Mouse (Mus musculus) intestine, postnatal 0 days (tissue): ENCODE measurements around the gene Als2cr12. TPM values are rescaled to one million over a fixed set of nuclear protein-coding genes. Genes with fewer than 3 reads are reported as not detected.

Source experiments
- ATAC-seq: fragments of 200-750 bp; cut with Nextera tagmentation; 2 replicates; pipeline ENCODE4 v1.8.0; 2017; ENCODE audit warnings: mild to moderate bottlenecking, moderate TSS enrichment, moderate library complexity
- H3K27ac ChIP-seq: fragments of 300-500 bp; sonication (generic); 2 replicates; pipeline ENCODE4 v1.5.1; 2014; ENCODE audit warnings: mild to moderate bottlenecking, low read depth, low read length, moderate library complexity
- H3K27me3 ChIP-seq: fragments of 300-500 bp; sonication (generic); replicated peaks from 2 replicates; pipeline ENCODE4 v1.6.1; 2014; ENCODE audit warnings: low read length, mixed read lengths; ENCODE audit not compliant: control insufficient read depth, insufficient read depth
- H3K36me3 ChIP-seq: fragments of 300-500 bp; sonication (generic); 2 replicates; pipeline ENCODE4 v1.6.1; 2014; ENCODE audit warnings: mild to moderate bottlenecking, moderate library complexity; ENCODE audit not compliant: control insufficient read depth, insufficient read depth
- H3K4me1 ChIP-seq: fragments of 300-500 bp; sonication (generic); replicated peaks from 2 replicates; pipeline ENCODE4 v1.6.1; 2014; ENCODE audit warnings: antibody characterized with exemption, low read length, mixed read lengths; ENCODE audit not compliant: control insufficient read depth, insufficient read depth
- H3K4me2 ChIP-seq: fragments of 300-500 bp; sonication (generic); replicated peaks from 2 replicates; pipeline ENCODE4 v1.6.1; 2014; ENCODE audit warnings: low read depth, mild to moderate bottlenecking, moderate library complexity
- H3K4me3 ChIP-seq: fragments of 300-500 bp; sonication (generic); 2 replicates; pipeline ENCODE4 v1.5.1; 2014; ENCODE audit warnings: low read depth, low read length
- H3K9ac ChIP-seq: fragments of 300-500 bp; sonication (generic); 2 replicates; pipeline ENCODE4 v1.6.1; 2014; ENCODE audit warnings: mild to moderate bottlenecking, low read depth, low read length
- H3K9me3 ChIP-seq: fragments of 300-500 bp; sonication (generic); 2 replicates; pipeline ENCODE4 v1.6.1; 2016; ENCODE audit warnings: mixed run types; ENCODE audit not compliant: control insufficient read depth
- CTCF ChIP-seq: sonication (generic); IDR thresholded peaks from 2 replicates; pipeline ENCODE4 v1.5.1; 2016; ENCODE audit warnings: low read depth, mild to moderate bottlenecking, control low read depth, antibody characterized with exemption, moderate library complexity
- WGBS: fragments of 180-500 bp; shearing (Covaris S2); extraction: QIAGEN DNeasy Blood & Tissue Kit; methylation state at CpG from one replicate; pipeline ENCODE4 v1.1.7; 2014; 5-methylcytosine and 5-hydroxymethylcytosine counted together
- polyA plus RNA-seq: library from polyadenylated mRNA; unstranded; fragments of >200 nt; fragmentation: Nextera tagmentation; extraction: Ambion mirVana; gene quantifications from 2 replicates; pipeline ENCODE4 v1.2.1, GENCODE M21; 2015

The Als2cr12 gene
- polyA plus RNA-seq, 1 experiment from 2014 or later: 10.6 TPM

DNA sequence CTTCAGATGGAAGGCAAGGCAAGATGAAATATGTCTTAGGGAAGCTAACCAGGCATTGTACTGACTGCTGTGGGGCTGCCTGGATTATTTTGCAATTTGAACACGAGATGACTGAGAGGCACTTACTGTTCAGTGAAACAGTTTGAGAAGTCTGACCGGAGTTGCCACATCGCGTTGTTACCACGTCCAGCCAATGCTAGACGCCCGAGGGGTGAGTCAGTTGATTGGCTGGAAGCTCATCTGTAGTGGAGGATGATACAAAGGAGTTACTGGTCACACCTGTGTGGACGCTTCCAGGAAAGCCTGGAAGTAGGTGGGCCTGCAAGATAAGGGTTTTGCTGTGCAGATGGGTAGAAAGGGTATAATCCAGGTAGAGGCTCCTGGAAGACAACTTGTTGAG is 24.3 kb upstream of the Als2cr12 start:
- 84% methylated on average over 8 of the region's 8 CpGs for WGBS
- H3K36me3 ChIP-seq: peaks cover 37% of the 10 kb centered on the region
- no peak for ATAC-seq

GRCm38 (mm10) chr1:58719356-58719945 is 23.7 kb upstream of the Als2cr12 start:
- no peak for TF ChIP-seq CTCF
- 83% methylated on average over 7 of the region's 7 CpGs for WGBS
- H3K4me1 ChIP-seq: no peaks in the 10 kb centered on the region
- no peak for ATAC-seq
- H3K9me3 ChIP-seq: no peaks in the 10 kb centered on the region
- H3K4me3 ChIP-seq: no peak overlapping the region
- no peak overlapping the region for H3K9ac ChIP-seq
- no peak overlapping the region for H3K27ac ChIP-seq
- H3K36me3 ChIP-seq: peaks cover 40% of the 10 kb centered on the region
- no peaks in the 10 kb centered on the region for H3K27me3 ChIP-seq
- H3K4me2 ChIP-seq: no peak overlapping the region

More for the DNA sequence above, 24.3 kb upstream of the Als2cr12 start:
- no peak overlapping the region for H3K4me3 ChIP-seq
- H3K9me3 ChIP-seq: no peaks in the 10 kb centered on the region
- no peak overlapping the region for H3K9ac ChIP-seq
- no peaks in the 10 kb centered on the region for H3K4me1 ChIP-seq
- H3K27ac ChIP-seq: no peak overlapping the region
- no peak overlapping the region for H3K4me2 ChIP-seq
- H3K27me3 ChIP-seq: no peaks in the 10 kb centered on the region
- no peak for TF ChIP-seq CTCF

DNA sequence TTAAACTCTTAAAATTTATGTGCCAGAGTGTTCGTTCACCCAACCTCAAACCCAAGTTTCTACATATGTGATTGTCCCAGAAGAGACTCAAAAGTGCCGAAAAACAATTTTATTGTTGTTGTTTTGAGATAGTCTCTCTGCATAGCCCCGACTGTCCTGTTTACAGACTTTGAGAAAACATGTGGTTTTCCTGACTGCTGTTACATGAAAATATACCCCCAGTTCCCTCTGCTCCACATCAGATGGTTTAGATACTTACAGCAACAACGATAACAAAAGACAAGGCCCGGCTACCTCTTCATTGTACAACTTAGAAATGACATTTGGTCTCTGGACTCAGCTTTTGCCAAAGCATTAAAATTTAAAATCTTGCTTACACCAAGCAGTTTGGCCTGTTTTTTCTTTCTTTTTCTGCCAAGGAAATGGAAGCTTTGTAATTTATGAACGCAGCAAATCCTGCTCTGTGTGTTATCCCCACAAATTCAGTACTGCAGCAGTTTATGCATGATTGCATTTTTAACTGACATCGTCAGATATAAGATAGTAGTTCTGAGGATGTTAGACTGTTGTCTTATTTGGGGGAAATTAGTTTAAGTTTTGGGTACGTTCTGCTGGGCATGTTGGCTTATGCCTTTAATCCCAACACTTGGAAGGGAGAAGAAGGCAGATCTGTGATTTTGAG is 21.9 kb upstream of the Als2cr12 start:
- Histone ChIP-seq H3K4me3 (no peak overlapping the region), H3K4me1 (no peaks in the 10 kb centered on the region), H3K9me3 (no peaks in the 10 kb centered on the region), H3K36me3 (peaks cover 40% of the 10 kb centered on the region), H3K9ac (no peak overlapping the region), H3K27ac (no peak overlapping the region), H3K4me2 (no peak overlapping the region), H3K27me3 (no peaks in the 10 kb centered on the region)
- no peak for TF ChIP-seq CTCF
- 93% methylated on average over 8 of the region's 8 CpGs for WGBS
- no peak for ATAC-seq

DNA sequence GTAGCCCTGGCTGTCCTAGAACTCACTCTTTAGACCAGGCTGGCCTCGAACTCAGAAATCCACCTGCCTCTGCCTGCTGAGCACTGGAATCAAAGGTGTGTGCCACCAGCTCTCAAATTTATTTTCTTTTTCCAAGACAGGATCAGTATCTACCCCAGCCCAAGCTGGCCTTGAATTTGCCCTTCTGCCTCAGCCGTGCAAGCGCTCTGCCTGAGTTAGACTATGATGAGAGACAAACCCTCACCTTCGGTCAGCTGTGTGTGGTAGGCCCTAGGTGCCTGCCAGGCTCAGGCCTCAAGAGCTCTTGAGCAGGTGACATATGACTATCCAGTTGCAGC is 21.1 kb upstream of the Als2cr12 start:
- 92% methylated on average over 4 of the region's 4 CpGs for WGBS

DNA sequence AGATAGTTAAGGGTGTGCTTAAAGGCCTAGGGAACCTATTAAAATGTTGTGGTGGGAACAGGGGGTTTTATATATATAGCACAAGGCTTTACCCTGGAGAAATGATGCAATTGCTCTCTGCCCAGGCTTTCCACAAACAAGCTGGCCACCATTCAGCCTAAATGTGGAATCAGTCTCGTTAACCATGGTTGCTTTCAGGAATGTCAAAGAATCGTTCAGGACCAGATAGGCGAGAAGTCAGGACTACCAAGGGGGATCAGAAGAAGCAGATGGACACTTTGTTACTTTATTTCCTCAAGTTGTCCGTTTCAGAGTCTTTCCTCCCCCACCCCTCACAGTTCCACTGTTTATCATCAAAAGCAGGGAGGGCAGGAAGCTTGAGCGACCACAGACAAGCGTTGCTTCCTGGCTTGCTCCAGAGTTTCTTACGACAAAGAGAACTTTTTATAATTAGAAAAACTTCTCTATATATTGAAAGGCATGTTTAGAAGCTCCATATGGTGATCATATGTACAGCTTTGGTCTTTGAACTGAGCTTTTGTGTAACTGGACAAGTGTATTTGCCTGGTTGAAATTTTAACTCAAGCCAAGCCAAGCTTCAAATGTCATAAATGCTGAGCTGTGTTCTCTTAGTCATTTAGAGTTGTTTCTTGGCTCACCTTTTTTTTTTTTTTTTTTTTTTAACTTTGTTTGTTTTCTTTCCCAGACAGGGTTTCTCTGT is 20.5 kb upstream of the Als2cr12 start:
- Histone ChIP-seq H3K4me2 (peak overlapping the region; percentile 68; the same call in 1 of the 2 replicates), H3K27me3 (no peaks in the 10 kb centered on the region), H3K4me1 (no peaks in the 10 kb centered on the region), H3K27ac (no peak overlapping the region), H3K9ac (no peak overlapping the region), H3K4me3 (no peak overlapping the region), H3K36me3 (peaks cover 40% of the 10 kb centered on the region), H3K9me3 (no peaks in the 10 kb centered on the region)
- 53% methylated on average over 7 of the region's 7 CpGs for WGBS
- no peak for TF ChIP-seq CTCF
- ATAC-seq: no peak

More for the DNA sequence above, 21.1 kb upstream of the Als2cr12 start:
- no peak for TF ChIP-seq CTCF
- Histone ChIP-seq H3K4me3 (no peak overlapping the region), H3K9ac (no peak overlapping the region), H3K36me3 (peaks cover 40% of the 10 kb centered on the region), H3K27ac (no peak overlapping the region), H3K27me3 (no peaks in the 10 kb centered on the region), H3K4me1 (no peaks in the 10 kb centered on the region), H3K4me2 (no peak overlapping the region), H3K9me3 (no peaks in the 10 kb centered on the region)
- no peak for ATAC-seq

DNA sequence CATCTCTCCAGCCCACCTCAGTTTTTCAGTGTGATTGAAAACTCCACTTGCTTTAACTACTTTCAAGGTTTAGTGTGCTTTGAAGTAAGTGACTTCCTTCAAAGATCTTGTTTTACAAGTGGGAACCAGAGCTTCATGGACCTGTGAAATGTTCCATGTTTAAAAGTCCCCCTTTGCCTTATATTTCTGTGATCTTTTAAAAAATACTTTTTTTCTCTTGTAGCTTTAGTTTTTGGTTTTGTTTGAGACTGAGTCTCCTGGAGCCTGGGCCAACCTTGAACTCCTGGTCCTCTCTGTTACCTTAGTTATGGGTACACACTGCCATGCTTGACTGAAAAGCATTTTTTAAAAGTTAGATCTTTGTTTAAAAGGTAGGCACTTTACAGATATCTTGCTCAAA is 19.7 kb upstream of the Als2cr12 start:
- ATAC-seq: no peak
- Histone ChIP-seq H3K9ac (no peak overlapping the region), H3K4me2 (peak overlapping the region; percentile 68; the same call in 1 of the 2 replicates), H3K27ac (no peak overlapping the region), H3K36me3 (peaks cover 40% of the 10 kb centered on the region), H3K9me3 (no peaks in the 10 kb centered on the region), H3K4me3 (no peak overlapping the region), H3K4me1 (no peaks in the 10 kb centered on the region), H3K27me3 (no peaks in the 10 kb centered on the region)
- no peak for TF ChIP-seq CTCF
